Mouse (Mus musculus): ENCODE data around the gene Ces1h.

DNA sequence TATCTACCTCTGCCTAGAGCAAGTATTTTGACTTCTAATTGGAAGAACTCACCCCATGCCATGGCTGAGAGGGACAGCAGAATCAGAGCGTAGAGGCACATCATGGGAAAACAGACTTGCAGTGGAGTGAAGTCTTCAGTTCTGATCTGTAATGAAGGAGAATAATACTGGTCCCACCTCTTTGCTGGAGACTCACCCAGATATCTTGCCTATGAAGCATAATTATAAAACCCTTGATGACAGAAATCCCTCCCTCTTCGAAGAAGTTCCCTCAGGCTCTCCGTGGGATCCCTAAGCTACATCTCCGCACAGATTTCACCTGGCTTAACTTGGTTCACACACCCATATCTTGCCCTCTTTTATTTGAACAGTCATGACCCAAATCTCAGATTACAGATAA lies at the start of gene Ces1h:
- TF ChIP-seq CTCF (IDR thresholded peaks at IDR 0.05; ENCODE audit: control insufficient read depth, insufficient read depth, insufficient read length) (no peak), FOSL1 (IDR thresholded peaks at IDR 0.05; ENCODE audit: insufficient read depth, low read length, poor library complexity, severe bottlenecking) (no peak), CEBPB (IDR thresholded peaks at IDR 0.05; ENCODE audit: low read depth) (no peak), MYOD1 (IDR thresholded peaks at IDR 0.05; ENCODE audit: control insufficient read depth, insufficient read length, low read depth) (no peak), MYOG (IDR thresholded peaks at IDR 0.05; ENCODE audit: control insufficient read depth, extremely low read depth, insufficient read length) (no peak), MAX (IDR thresholded peaks at IDR 0.05) (no peak), USF1 (IDR thresholded peaks at IDR 0.05; ENCODE audit: low read depth) (no peak)
